ENCODE assay signal across 16 mouse cellular contexts in the genomic region with DNA sequence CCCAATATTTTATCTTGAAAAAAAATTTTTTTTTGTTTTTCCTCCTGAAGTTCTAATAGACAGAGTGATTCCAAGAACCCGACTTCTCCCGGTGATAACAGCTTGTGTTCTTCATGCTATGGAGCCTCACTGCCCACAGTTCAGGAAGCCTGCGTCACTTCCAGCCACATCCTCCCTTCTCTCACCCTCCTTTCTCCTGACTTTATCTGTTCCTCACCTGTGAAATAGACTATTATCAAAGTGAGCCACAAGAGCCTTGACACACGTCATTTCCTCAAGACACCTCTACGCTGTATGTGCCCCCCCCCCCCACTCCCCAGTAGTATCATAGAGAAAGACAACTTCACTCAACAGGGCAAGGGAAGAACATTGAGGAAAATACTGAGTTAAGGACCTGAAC. TPM values are rescaled to one million over a fixed set of nuclear protein-coding genes. Genes with fewer than 3 reads are reported as not detected.
A peak's percentile ranks its signal among the peaks of the same experiment; 100 is the strongest.
DNase-seq lines count a peak whose midpoint lies in the region; ATAC-seq and TF ChIP-seq lines count a peak whose summit lies in the region.
"Had no signal": no experiment of that assay in that cellular context is flagged by ENCODE, and none has a peak within 500 bp of the region (broad histone marks: within the 10 kb centered on the region; RNA-seq: fewer than 3 reads in every experiment).

No protein-coding gene starts in this region.

- no peak for TF ChIP-seq EP300 in liver, postnatal 0 days (IDR thresholded peaks at IDR 0.05; ENCODE audit: low read depth)

- no peaks in the 10 kb centered on the region for H3K27me3 ChIP-seq in hindbrain, postnatal 0 days (ENCODE audit: insufficient read depth, low read length)
- H3K27me3 ChIP-seq in hindbrain, embryonic 11.5 days (ENCODE audit: control insufficient read depth, insufficient read depth, low read length) = no peaks in the 10 kb centered on the region
- H3K27me3 ChIP-seq in liver, postnatal 0 days (ENCODE audit: insufficient read depth, low read length) = no peaks in the 10 kb centered on the region
- no peaks in the 10 kb centered on the region for H3K27me3 ChIP-seq in midbrain, embryonic 10.5 days (ENCODE audit: low read depth, poor library complexity, severe bottlenecking)
- H3K27me3 ChIP-seq in neural tube, embryonic 15.5 days (replicated peaks) = no peaks in the 10 kb centered on the region

- no peaks in the 10 kb centered on the region for H3K36me3 ChIP-seq in hindbrain, postnatal 0 days (ENCODE audit: insufficient read depth, low read length)
- no peaks in the 10 kb centered on the region for H3K36me3 ChIP-seq in hindbrain, embryonic 11.5 days (ENCODE audit: control insufficient read depth, insufficient read depth, low read length)
- no peaks in the 10 kb centered on the region for H3K36me3 ChIP-seq in liver, postnatal 0 days (replicated peaks; ENCODE audit: insufficient read depth, low read length)
- H3K36me3 ChIP-seq in midbrain, embryonic 10.5 days = 0 out of 2 replicates have a peak, but pooled peaks cover 6% of the 10 kb centered on the region
- peaks cover 3% of the 10 kb centered on the region; the same call in 1 of the 2 replicates for H3K36me3 ChIP-seq in neural tube, embryonic 15.5 days

- no peak overlapping the region for H3K4me3 ChIP-seq in hindbrain, postnatal 0 days (ENCODE audit: low read length)
- H3K4me3 ChIP-seq in hindbrain, embryonic 11.5 days (ENCODE audit: low read depth, low read length) = no peak overlapping the region
- H3K4me3 ChIP-seq in brown adipose tissue, adult 24 weeks (ENCODE audit: insufficient read depth, low read depth, low read length) = no peak overlapping the region
- H3K4me3 ChIP-seq in liver, postnatal 0 days (ENCODE audit: low read depth, low read length) = no peak overlapping the region
- H3K4me3 ChIP-seq in midbrain, embryonic 10.5 days = no peak overlapping the region
- no peak overlapping the region for H3K4me3 ChIP-seq in neural tube, embryonic 15.5 days (replicated peaks)
- H3K4me3 ChIP-seq: forebrain, embryonic 10.5 days; hindbrain, embryonic 10.5 days had no signal

- 95% methylated on average over 5 of the region's 5 CpGs for whole genome bisulfite sequencing in hindbrain, postnatal 0 days
- 90% methylated on average over 5 of the region's 5 CpGs for WGBS in hindbrain, embryonic 11.5 days
- WGBS in liver, postnatal 0 days (ENCODE audit: insufficient replicate concordance) = 41% methylated on average over 5 of the region's 5 CpGs
- 95% methylated on average over 5 of the region's 5 CpGs for WGBS in midbrain, embryonic 10.5 days
- 94% methylated on average over 5 of the region's 5 CpGs for WGBS in neural tube, embryonic 15.5 days

- intact Hi-C loops in left cerebral cortex, postnatal 4 days (cut with DNase I) = no loop called here

- H3K27ac ChIP-seq in hindbrain, postnatal 0 days = no peak overlapping the region
- H3K27ac ChIP-seq in hindbrain, embryonic 11.5 days (ENCODE audit: low read depth, low read length) = no peak overlapping the region
- H3K27ac ChIP-seq in brown adipose tissue, adult 24 weeks (replicated peaks; ENCODE audit: low read depth, low read length) = peak overlapping the region; percentile 56
- H3K27ac ChIP-seq in liver, postnatal 0 days (ENCODE audit: low read depth) = peak overlapping the region; percentile 39; the same call in 1 of the 2 replicates
- H3K27ac ChIP-seq in midbrain, embryonic 10.5 days (replicated peaks) = no peak overlapping the region
- H3K27ac ChIP-seq in neural tube, embryonic 15.5 days (replicated peaks) = no peak overlapping the region
- H3K27ac ChIP-seq: forebrain, embryonic 10.5 days had no signal

- no peak for TF ChIP-seq CTCF in hindbrain, postnatal 0 days (IDR thresholded peaks at IDR 0.05; ENCODE audit: low read depth)
- TF ChIP-seq CTCF in liver, postnatal 0 days (IDR thresholded peaks at IDR 0.05; ENCODE audit: low read depth) = no peak

- peak overlapping the region; percentile 60; the same call in 1 of the 2 replicates for H3K4me2 ChIP-seq in hindbrain, postnatal 0 days (ENCODE audit: low read depth, low read length)
- no peak overlapping the region for H3K4me2 ChIP-seq in hindbrain, embryonic 11.5 days (replicated peaks; ENCODE audit: low read depth, low read length)
- peak overlapping the region; percentile 50 for H3K4me2 ChIP-seq in liver, postnatal 0 days (ENCODE audit: low read depth, low read length)
- no peak overlapping the region for H3K4me2 ChIP-seq in neural tube, embryonic 15.5 days

- no peaks in the 10 kb centered on the region for H3K9me3 ChIP-seq in hindbrain, postnatal 0 days (ENCODE audit: low read length)
- H3K9me3 ChIP-seq in hindbrain, embryonic 11.5 days (ENCODE audit: control insufficient read depth, low read length) = no peaks in the 10 kb centered on the region
- no peaks in the 10 kb centered on the region for H3K9me3 ChIP-seq in liver, postnatal 0 days (ENCODE audit: low read length)
- no peaks in the 10 kb centered on the region for H3K9me3 ChIP-seq in midbrain, embryonic 10.5 days (replicated peaks)
- H3K9me3 ChIP-seq in neural tube, embryonic 15.5 days (replicated peaks) = no peaks in the 10 kb centered on the region
- H3K9me3 ChIP-seq: forebrain, embryonic 10.5 days; hindbrain, embryonic 10.5 days had no signal

- no peak for DNase-seq in hindbrain, postnatal 0 days (ENCODE audit: low spot score)
- no peak for DNase-seq in hindbrain, embryonic 11.5 days (ENCODE audit: low spot score)
- no peak for DNase-seq in liver, postnatal 0 days
- no peak for DNase-seq in midbrain, embryonic 10.5 days (ENCODE audit: low spot score)
- DNase-seq in left cerebral cortex, postnatal 4 days = no peak
- DNase-seq: embryo, embryonic 11 days; kidney, adult 8-10 months; lung, postnatal 14 days; right cerebral cortex, postnatal 25 days had no signal

- peaks cover 7% of the 10 kb centered on the region; the same call in 1 of the 2 replicates for H3K4me1 ChIP-seq in hindbrain, postnatal 0 days (ENCODE audit: insufficient read depth, low read length)
- no peaks in the 10 kb centered on the region for H3K4me1 ChIP-seq in hindbrain, embryonic 11.5 days (replicated peaks; ENCODE audit: control insufficient read depth, insufficient read depth, low read length)
- peaks cover 5% of the 10 kb centered on the region for H3K4me1 ChIP-seq in brown adipose tissue, adult 24 weeks (ENCODE audit: control insufficient read depth, insufficient read depth, insufficient read length, low read length)
- H3K4me1 ChIP-seq in liver, postnatal 0 days (ENCODE audit: insufficient read depth) = peaks cover 26% of the 10 kb centered on the region
- H3K4me1 ChIP-seq in midbrain, embryonic 10.5 days = peaks cover 32% of the 10 kb centered on the region
- peaks cover 24% of the 10 kb centered on the region for H3K4me1 ChIP-seq in neural tube, embryonic 15.5 days

- ATAC-seq in hindbrain, postnatal 0 days = no peak
- ATAC-seq in hindbrain, embryonic 11.5 days (ENCODE audit: low FRiP score) = no peak
- ATAC-seq in CD4-positive, CD25-positive, alpha-beta regulatory T cell, adult 4 months = peak; percentile 50
- no peak for ATAC-seq in liver, postnatal 0 days
- ATAC-seq in neural tube, embryonic 15.5 days (ENCODE audit: low FRiP score) = no peak

- H3K9ac ChIP-seq in hindbrain, postnatal 0 days (replicated peaks; ENCODE audit: low read length) = no peak overlapping the region
- H3K9ac ChIP-seq in hindbrain, embryonic 11.5 days (ENCODE audit: low read depth, low read length) = no peak overlapping the region
- H3K9ac ChIP-seq in liver, postnatal 0 days (replicated peaks) = no peak overlapping the region
- no peak overlapping the region for H3K9ac ChIP-seq in neural tube, embryonic 15.5 days (replicated peaks)

RNA-seq across cellular contexts. Expression of a gene that starts 2.4 kb away (rescaled TPM):
- not detected in 2 replicates for total RNA-seq in hindbrain, postnatal 0 days (2014; rRNA removed)
- 0.54 TPM in 1 of 2 replicates, not detected in the other for polyA plus RNA-seq in hindbrain, postnatal 0 days (2015; fragmentation: Nextera tagmentation; extraction: Ambion mirVana)
- 0.56 and 1.0 TPM in 2 replicates for polyA plus RNA-seq in hindbrain, embryonic 11.5 days (2014; fragmentation: Nextera tagmentation; extraction: Ambion mirVana)
- polyA plus RNA-seq in CD4-positive, CD25-positive, alpha-beta regulatory T cell, adult 4 months (2017; shearing (Covaris generic)) = not detected
- polyA plus RNA-seq in brown adipose tissue, adult 24 weeks (2012; ENCODE audit: insufficient read depth, insufficient read length, missing spikeins) = not detected in 2 replicates
- polyA plus RNA-seq in liver, postnatal 0 days (2015; fragmentation: Nextera tagmentation; extraction: Ambion mirVana) = 0.40 and 0.45 TPM in 2 replicates
- polyA plus RNA-seq in midbrain, embryonic 10.5 days (2016; fragmentation: Nextera tagmentation; extraction: Ambion mirVana) = 0.30 TPM in 1 of 2 replicates, not detected in the other
- total RNA-seq in left cerebral cortex, postnatal 4 days (2021) = not detected
- polyA plus RNA-seq in neural tube, embryonic 15.5 days (2015; fragmentation: Nextera tagmentation; extraction: Ambion mirVana) = 0.35 and 0.55 TPM in 2 replicates
- total RNA-seq: gastrocnemius, adult 8-10 months had no signal
- polyA plus RNA-seq: hindbrain, embryonic 10.5 days; stomach, embryonic 14.5 days had no signal

RNA-seq across cellular contexts. Expression of a gene that starts 2.6 kb away (rescaled TPM):
- total RNA-seq in hindbrain, postnatal 0 days (2014; rRNA removed) = 7.0 and 8.5 TPM in 2 replicates
- polyA plus RNA-seq in hindbrain, postnatal 0 days (2015; fragmentation: Nextera tagmentation; extraction: Ambion mirVana) = 1.5 and 1.6 TPM in 2 replicates
- 1.0 and 1.5 TPM in 2 replicates for polyA plus RNA-seq in hindbrain, embryonic 11.5 days (2014; fragmentation: Nextera tagmentation; extraction: Ambion mirVana)
- polyA plus RNA-seq in CD4-positive, CD25-positive, alpha-beta regulatory T cell, adult 4 months (2017; shearing (Covaris generic)) = under 1 TPM; 0.39 to 0.93 TPM
- 0.71 and 0.88 TPM in 2 replicates for polyA plus RNA-seq in brown adipose tissue, adult 24 weeks (2012; ENCODE audit: insufficient read depth, insufficient read length, missing spikeins)
- 0.75 and 0.85 TPM in 2 replicates for polyA plus RNA-seq in liver, postnatal 0 days (2015; fragmentation: Nextera tagmentation; extraction: Ambion mirVana)
- polyA plus RNA-seq in midbrain, embryonic 10.5 days (2016; fragmentation: Nextera tagmentation; extraction: Ambion mirVana) = 0.92 and 1.1 TPM in 2 replicates
- 10 to 100 TPM; 17.5 to 18.2 TPM for total RNA-seq in left cerebral cortex, postnatal 4 days (2021)
- polyA plus RNA-seq in neural tube, embryonic 15.5 days (2015; fragmentation: Nextera tagmentation; extraction: Ambion mirVana) = 2.1 and 2.3 TPM in 2 replicates

RNA-seq across cellular contexts. Expression of a gene that starts 12.2 kb away (rescaled TPM):
- 24.8 and 31.1 TPM in 2 replicates for total RNA-seq in hindbrain, postnatal 0 days (2014; rRNA removed)
- polyA plus RNA-seq in hindbrain, postnatal 0 days (2015; fragmentation: Nextera tagmentation; extraction: Ambion mirVana) = 21.9 and 24.1 TPM in 2 replicates
- polyA plus RNA-seq in hindbrain, embryonic 11.5 days (2014; fragmentation: Nextera tagmentation; extraction: Ambion mirVana) = 12.8 and 14.1 TPM in 2 replicates
- polyA plus RNA-seq in CD4-positive, CD25-positive, alpha-beta regulatory T cell, adult 4 months (2017; shearing (Covaris generic)) = 10 to 100 TPM; 15.4 to 20.9 TPM
- polyA plus RNA-seq in brown adipose tissue, adult 24 weeks (2012; ENCODE audit: insufficient read depth, insufficient read length, missing spikeins) = 44.4 and 59.3 TPM in 2 replicates
- 64.2 and 68.5 TPM in 2 replicates for polyA plus RNA-seq in liver, postnatal 0 days (2015; fragmentation: Nextera tagmentation; extraction: Ambion mirVana)
- polyA plus RNA-seq in midbrain, embryonic 10.5 days (2016; fragmentation: Nextera tagmentation; extraction: Ambion mirVana) = 13.2 and 13.9 TPM in 2 replicates
- 10 to 100 TPM; 11.8 to 12.2 TPM for total RNA-seq in left cerebral cortex, postnatal 4 days (2021)
- 18.1 and 22.9 TPM in 2 replicates for polyA plus RNA-seq in neural tube, embryonic 15.5 days (2015; fragmentation: Nextera tagmentation; extraction: Ambion mirVana)

RNA-seq across cellular contexts. Expression of a gene that starts 35.8 kb away (rescaled TPM):
- 113 and 151 TPM in 2 replicates for total RNA-seq in hindbrain, postnatal 0 days (2014; rRNA removed)
- 35.9 and 36.5 TPM in 2 replicates for polyA plus RNA-seq in hindbrain, postnatal 0 days (2015; fragmentation: Nextera tagmentation; extraction: Ambion mirVana)
- polyA plus RNA-seq in hindbrain, embryonic 11.5 days (2014; fragmentation: Nextera tagmentation; extraction: Ambion mirVana) = 15.2 and 15.7 TPM in 2 replicates
- 1 to 10 TPM; 2.4 to 6.2 TPM for polyA plus RNA-seq in CD4-positive, CD25-positive, alpha-beta regulatory T cell, adult 4 months (2017; shearing (Covaris generic))
- polyA plus RNA-seq in brown adipose tissue, adult 24 weeks (2012; ENCODE audit: insufficient read depth, insufficient read length, missing spikeins) = 108 TPM in 2 replicates
- polyA plus RNA-seq in liver, postnatal 0 days (2015; fragmentation: Nextera tagmentation; extraction: Ambion mirVana) = 11.9 and 13.1 TPM in 2 replicates
- 13.1 and 13.8 TPM in 2 replicates for polyA plus RNA-seq in midbrain, embryonic 10.5 days (2016; fragmentation: Nextera tagmentation; extraction: Ambion mirVana)
- 100 to 1,000 TPM; 182 to 201 TPM for total RNA-seq in left cerebral cortex, postnatal 4 days (2021)
- polyA plus RNA-seq in neural tube, embryonic 15.5 days (2015; fragmentation: Nextera tagmentation; extraction: Ambion mirVana) = 29.6 and 31.5 TPM in 2 replicates

RNA-seq across cellular contexts. Expression of a gene that starts 46.0 kb away (rescaled TPM):
- total RNA-seq in hindbrain, postnatal 0 days (2014; rRNA removed) = 6.3 and 6.7 TPM in 2 replicates
- polyA plus RNA-seq in hindbrain, postnatal 0 days (2015; fragmentation: Nextera tagmentation; extraction: Ambion mirVana) = 8.4 and 8.7 TPM in 2 replicates
- polyA plus RNA-seq in hindbrain, embryonic 11.5 days (2014; fragmentation: Nextera tagmentation; extraction: Ambion mirVana) = 13.0 and 16.9 TPM in 2 replicates
- 1 to 10 TPM in 1 of 2 experiments, under 1 TPM in 1; 0.42 to 1.5 TPM for polyA plus RNA-seq in CD4-positive, CD25-positive, alpha-beta regulatory T cell, adult 4 months (2017; shearing (Covaris generic))
- 0.63 and 1.3 TPM in 2 replicates for polyA plus RNA-seq in brown adipose tissue, adult 24 weeks (2012; ENCODE audit: insufficient read depth, insufficient read length, missing spikeins)
- polyA plus RNA-seq in liver, postnatal 0 days (2015; fragmentation: Nextera tagmentation; extraction: Ambion mirVana) = 7.3 and 7.4 TPM in 2 replicates
- polyA plus RNA-seq in midbrain, embryonic 10.5 days (2016; fragmentation: Nextera tagmentation; extraction: Ambion mirVana) = 34.9 and 35.5 TPM in 2 replicates
- 10 to 100 TPM; 10.8 to 11.9 TPM for total RNA-seq in left cerebral cortex, postnatal 4 days (2021)
- 3.4 and 7.4 TPM in 2 replicates for polyA plus RNA-seq in neural tube, embryonic 15.5 days (2015; fragmentation: Nextera tagmentation; extraction: Ambion mirVana)

Comparison
In these comparisons a context has a peak if more than half of its experiments do, and no peak if none do; other contexts are left out.
1. H3K4me2 ChIP-seq: peak in hindbrain, postnatal 0 days (single experiment) and liver, postnatal 0 days (single experiment); none in hindbrain, embryonic 11.5 days (single experiment) and neural tube, embryonic 15.5 days (single experiment).
2. H3K27ac ChIP-seq: peak in brown adipose tissue, adult 24 weeks (single experiment) and liver, postnatal 0 days (single experiment); none in hindbrain, postnatal 0 days (single experiment), hindbrain, embryonic 11.5 days (single experiment), midbrain, embryonic 10.5 days (single experiment) and neural tube, embryonic 15.5 days (single experiment).